Mouse (Mus musculus) left cerebral cortex, postnatal 36 days (tissue): ENCODE measurements at regions not wholly inside any gene's neighbourhood (a gene's known extent, or its start where the extent isn't known, plus 50 kb on each side); places are given as distances from the start of the nearest gene placed in this dataset.
A peak's percentile ranks its signal among the peaks of the same experiment; 100 is the strongest.
"Not testable (repeated sequence)": the region's sequence is repeated elsewhere in the genome, so short reads cannot be mapped to it uniquely, and the experiment has no call there.

ENCODE experiments used
- DNase-seq, 2 experiments: peaks; one replicate each; pipeline ENCODE4 v3.0.0; 2021 to 2022; ENCODE audit warnings: low spot score in 2 of 2, mixed read lengths in 1 of 2
- intact Hi-C: fragments of 180-260 bp; cut with DNase I; formaldehyde crosslinking; loops from one replicate; pipeline ENCODE4 v1.15.1; 2025

GRCm38 (mm10) chr2:109791921-109792320 lies 98.7 kb upstream of the Lin7c start:
- peak; percentile 12 to 46 for DNase-seq

DNA sequence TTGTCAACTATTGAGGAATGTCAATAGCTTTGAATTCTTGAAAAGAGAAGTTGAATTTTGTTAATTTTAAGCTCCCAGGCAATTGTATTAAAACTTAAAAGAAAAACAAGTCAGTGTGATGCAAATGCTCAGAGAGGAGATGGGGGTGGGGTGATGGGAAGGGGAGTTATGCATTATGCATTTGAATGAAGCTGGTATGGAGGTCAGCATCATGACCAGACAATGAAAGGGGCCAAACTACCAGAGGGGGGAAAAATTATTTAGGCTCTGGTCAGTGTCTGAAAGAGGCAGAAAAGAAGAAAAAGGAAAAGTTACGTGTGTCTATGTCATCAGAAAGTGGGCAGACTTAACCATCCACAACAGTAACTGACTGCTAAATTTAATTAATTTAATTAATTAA lies 73.7 kb upstream of the Lin7c start:
- intact Hi-C loops = no loop called here
- no peak for DNase-seq

More at GRCm38 (mm10) chr2:109791921-109792320, 98.7 kb upstream of the Lin7c start:
- intact Hi-C loops = not testable (repeated sequence)

- DNase-seq = no peak
- intact Hi-C loops = no loop called here
Measured at GRCm38 (mm10) chr2:109820357-109820756, 70.3 kb upstream of the Lin7c start.

GRCm38 (mm10) chr2:109820869-109821268 lies 69.8 kb upstream of the Lin7c start:
- no peak for DNase-seq

GRCm38 (mm10) chr2:109822993-109823830 lies 67.4 kb upstream of the Lin7c start:
- intact Hi-C loops = no loop called here

More at GRCm38 (mm10) chr2:109820869-109821268, 69.8 kb upstream of the Lin7c start:
- intact Hi-C loops = no loop called here

DNA sequence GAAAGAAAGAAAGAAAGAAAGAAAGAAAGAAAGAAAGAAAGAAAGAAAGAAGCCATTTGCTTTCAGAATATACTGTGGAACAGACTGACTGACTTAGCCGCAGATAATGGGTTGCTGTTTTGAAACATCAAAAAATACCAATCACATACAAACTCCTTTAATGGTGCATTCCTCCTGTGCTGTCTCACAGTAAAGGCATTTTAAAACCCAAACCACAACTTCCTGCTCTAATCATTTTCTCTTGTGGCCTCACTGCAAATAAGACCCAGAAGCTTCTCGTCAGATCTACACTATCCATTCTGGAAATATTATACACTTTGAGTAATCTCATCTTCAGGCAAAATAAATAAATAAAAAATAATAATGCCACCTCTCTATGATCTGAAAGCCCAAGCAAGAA lies 50.4 kb upstream of the Lin7c start:
- no peak for DNase-seq
- intact Hi-C loops = no loop called here

More at GRCm38 (mm10) chr2:109822993-109823830, 67.4 kb upstream of the Lin7c start:
- DNase-seq = no peak
